Mouse (Mus musculus) cerebellum, adult 9-11 months (tissue): Measurements from ENCODE around the gene 1700019N19Rik.

Source experiments
- DNase-seq: peaks from one replicate; pipeline ENCODE4 v3.0.0; 2022

Gene 1700019N19Rik

DNA sequence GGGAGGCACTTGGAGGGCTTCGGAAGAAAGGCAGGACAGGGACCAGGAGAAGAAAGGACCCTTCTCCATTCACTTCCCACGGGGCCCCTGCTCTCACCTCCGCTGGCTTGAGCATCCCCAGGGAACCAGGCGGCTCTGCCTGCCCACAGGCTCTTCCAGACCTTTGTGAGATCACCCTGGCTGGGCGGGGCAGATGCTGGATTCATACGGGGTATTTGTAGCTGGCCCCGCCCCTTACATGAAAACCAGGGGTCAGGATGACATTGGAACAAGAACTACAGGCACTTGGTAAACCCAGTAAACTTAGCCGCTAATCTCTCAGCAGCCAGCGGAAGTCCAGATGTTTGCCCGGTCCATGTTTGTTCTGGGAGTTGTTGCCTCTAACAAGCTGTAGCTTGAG lies at the start of gene 1700019N19Rik:
Gene 1700019N19Rik (minus strand): TSS at position 178 of the 400 bp plus-strand sequence.
- DNase-seq = no peak

DNA sequence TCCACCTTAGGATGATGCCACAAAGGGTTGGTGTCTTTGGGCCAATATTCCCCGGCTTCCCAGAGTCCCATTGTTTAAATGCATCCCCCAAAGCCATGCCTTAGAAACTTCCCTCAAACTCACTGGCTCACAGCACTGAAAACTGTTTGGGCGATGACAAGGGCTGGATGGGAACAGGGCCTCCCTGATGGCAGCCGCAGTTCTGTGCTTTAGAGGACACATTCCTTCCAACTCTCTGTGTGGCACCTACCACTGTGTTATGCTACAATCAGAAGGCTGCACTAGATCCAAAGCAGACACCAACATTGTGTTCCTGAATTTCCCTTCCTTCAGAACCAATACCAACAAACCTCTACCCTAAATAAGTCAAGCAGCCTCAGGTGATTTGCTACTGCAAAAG lies 49.3 kb upstream of the 1700019N19Rik start:
- DNase-seq = no peak

DNA sequence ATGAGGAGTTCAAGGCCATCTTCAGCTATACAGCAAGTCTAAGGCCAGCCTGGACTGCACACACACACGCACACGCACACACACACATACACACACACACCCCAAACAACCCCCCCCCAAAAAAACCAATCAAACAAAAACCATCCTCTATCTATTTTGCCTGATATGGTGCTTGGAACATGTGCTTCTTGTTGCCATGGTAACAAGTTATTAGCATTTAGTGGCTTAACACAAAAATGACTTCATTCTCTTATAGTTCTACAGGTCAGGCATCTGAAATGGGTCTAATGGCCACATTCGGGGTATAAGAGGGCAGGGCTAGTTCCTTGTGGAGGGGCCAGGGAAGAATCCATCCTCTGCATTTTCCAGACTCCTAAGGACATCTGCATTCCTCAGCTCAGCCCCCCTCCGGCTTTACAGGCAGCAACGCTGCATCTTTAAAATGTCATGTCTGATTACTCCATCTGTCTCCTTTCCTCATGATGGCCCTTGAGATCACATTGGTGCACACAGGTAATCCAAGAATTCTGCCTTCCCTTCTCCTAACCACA lies 46.5 kb upstream of the 1700019N19Rik start:
- no peak for DNase-seq

DNA sequence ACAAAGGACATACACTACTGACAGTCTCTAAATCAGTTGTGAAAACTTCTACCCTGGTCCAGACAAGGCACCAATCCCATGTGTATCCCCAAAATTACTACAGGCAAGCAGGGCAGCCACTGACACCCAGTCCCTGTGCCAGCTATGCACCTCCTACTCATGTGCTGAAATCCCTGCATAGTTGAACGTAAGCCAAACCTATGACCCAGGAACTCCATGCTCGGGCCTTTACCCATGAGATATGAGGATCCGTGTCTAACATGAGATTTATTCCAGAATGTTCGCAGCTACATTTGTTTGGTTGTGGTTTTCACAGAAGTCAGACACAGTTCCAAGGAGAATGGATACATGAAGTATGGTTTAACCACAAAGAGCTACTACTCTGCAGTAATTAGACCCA lies 45.5 kb upstream of the 1700019N19Rik start:
- DNase-seq = no peak

DNA sequence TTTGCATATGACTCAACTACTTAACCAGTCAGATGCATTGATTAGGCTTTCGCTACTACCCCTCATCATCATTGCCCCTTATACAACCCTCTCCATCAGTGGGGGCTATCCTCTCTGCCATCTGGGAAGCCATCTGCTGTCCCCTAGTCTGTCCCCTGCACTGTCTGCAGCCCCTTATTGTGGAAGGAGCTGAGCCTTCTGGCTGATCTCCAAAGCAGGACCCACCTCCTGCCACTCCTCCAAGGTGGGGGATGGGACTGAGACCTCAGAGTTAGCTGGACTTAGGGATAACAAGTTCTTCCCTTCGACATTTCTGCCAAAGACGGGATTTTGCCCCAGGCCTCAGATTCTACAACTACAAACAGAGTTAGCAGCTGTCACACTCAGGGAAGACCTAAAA lies 45.1 kb upstream of the 1700019N19Rik start:
- DNase-seq = no peak

DNA sequence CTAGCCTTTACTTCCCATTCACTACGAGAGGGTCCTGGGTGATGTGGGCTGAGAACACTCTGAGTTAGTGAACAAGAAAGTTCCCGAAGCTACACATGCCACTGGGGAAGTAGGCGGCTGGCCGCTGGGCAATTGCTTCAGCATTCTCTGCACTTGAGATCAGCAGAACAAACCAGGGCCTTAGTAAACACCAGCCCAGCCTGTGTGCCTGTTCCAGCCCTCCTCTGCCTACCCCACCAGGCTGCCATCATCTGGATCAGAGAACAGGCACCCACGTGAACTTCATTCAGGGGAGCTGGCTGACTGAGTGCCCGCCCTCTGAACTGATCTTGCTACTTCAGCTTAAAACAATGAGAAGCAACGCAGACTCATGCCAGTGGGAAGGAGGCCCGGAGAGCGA lies 44.4 kb upstream of the 1700019N19Rik start:
- no peak for DNase-seq

DNA sequence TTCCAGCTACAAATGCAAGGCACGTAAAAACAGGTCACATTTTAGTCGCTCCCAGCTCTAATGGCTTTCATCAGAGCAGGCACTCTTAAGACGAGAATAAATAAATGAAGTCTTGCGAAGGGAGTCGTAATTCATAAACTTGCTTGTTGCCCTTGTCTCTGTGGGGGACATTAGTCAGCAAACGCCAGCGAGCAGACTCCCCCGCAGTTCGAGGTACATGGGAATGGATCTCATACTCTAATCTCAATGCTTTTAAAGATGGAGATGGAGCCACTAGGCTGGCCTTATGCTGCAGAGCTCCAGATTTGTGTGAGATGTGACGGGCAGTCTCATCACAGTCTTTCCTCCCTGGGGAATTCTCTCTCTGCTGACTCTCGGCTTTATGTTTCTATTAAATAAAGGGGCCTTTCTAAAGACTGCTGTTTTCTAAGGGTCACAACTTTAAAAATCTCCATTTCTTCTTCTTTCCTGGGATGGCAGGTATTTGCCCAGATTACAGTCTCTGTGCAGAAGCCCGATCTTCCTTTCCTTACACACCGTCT lies 39.4 kb upstream of the 1700019N19Rik start:
- DNase-seq = no peak

DNA sequence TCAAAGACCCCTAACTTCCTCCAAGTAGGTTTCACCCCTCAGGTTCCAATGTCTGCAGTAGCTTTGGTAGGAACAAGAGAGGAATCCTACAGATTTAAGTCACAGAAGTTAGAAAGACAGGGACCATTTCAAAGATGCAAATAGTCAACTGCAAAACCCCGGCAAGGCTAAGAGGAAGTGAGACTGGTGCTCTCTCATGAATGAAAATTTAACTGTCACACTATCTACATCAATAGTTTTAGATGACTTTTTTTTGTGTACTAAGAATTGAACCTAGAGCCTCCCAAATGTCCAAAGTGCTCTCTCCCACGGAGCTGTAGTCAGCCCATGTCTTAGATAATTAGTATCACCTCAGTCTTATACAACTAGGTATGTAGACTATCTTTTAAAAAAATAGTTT lies 38.7 kb upstream of the 1700019N19Rik start:
- no peak for DNase-seq

DNA sequence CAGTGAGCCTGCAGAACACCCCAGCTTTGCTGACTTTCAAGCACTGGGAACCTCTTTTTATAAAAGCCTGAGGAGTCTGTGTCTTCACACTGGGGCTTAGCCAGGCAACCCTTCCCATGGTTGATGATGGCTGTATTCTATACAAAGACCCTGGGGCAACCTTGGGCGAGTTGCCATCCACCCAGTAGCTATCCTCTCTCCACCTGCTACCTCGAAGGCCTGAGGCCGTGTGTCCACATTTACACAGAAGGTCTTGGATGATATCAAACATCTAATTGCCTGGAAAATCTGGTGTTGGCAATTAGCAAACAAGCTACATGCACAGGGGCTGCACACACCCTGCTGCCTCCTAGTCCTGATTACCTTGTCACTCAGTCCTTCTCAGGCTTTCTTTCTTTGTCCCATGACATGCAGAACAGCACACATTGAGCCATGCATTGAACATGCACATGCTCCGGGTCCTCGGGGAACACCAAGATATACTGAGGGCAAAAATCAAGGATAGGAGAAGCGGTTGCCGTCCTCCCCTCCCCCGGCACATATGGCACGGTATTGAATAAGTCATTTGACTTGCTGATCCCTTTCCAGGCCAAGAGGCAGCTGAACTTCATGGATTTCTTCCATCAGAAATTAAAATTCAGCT lies 37.1 kb upstream of the 1700019N19Rik start:
- DNase-seq = peak; percentile 47

DNA sequence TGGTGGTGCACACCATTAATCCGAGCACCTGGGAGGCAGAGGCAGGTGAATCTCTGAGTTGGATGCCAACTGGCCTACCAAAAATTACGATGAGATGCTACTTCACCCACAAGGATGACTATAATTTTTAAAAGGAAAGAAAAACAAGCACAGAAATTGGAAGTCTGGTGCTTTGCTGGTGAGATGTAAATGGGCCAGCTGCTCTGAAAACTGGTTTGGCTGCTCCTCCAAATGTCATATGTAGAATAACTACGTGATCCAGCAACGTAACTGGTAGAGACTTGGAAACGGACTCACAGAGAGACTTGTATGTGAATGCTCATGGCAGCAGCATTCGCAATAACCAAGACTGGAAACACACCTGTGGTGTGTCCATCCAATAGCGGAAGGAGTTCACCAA lies 35.9 kb upstream of the 1700019N19Rik start:
- DNase-seq = no peak

DNA sequence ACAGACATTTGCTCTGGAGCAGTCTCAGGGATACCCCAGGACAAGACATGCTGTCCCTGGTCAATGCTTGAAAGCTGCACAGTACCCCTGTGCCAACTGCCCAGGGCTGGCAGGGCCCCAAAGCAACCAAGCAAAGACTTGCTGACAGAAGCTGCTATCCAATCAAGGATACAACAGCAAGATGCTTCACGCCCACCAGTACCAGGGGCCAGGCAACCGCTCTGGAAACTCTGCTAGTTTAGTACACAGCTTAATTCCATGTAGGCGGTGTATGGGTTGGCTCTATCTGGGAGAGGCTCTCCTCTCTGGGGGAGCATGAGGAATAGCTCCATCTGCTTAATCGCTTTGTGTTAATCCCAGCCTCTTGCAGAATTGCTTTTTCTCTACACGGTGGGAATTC lies 35.3 kb upstream of the 1700019N19Rik start:
- peak; percentile 63 for DNase-seq

DNA sequence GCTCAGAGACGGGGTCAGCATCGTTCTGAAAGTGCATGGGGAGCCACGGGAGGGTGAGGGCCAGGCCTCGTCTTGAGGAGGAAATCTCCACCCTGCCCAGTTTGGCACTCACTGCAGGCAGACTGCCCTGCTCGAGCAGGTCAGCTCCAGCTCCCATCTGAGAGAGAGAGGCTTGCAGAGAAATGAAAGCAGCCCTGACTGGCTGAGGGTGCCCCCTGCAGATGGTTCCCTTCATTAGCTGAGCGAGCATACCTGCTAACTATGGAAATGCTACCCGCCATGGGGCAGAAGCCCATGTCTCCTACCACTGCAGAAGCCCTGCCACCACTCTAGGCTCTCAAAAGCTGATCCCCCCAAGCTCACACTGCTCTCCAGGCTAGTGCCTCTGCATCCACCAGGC lies 33.4 kb upstream of the 1700019N19Rik start:
- DNase-seq = no peak

DNA sequence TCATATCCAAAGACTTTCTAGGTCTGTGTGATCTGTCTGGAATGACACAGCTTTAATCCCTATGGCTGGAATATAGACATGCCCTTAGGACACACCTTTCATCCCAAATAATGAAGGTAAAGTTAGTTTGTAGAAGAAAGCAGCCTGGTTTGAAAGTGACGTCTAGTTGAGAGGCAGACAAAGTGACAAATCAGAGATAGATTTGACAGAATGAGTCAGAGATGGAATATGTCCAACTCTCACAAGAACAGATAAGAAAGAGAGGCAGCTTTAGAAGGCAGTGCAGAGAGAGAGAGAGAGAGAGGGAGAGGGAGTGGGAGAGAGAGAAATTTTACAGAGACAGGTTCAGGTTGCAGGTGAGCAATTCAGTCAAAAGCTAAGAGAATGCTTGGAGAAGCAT lies 30.1 kb upstream of the 1700019N19Rik start:
- no peak for DNase-seq

DNA sequence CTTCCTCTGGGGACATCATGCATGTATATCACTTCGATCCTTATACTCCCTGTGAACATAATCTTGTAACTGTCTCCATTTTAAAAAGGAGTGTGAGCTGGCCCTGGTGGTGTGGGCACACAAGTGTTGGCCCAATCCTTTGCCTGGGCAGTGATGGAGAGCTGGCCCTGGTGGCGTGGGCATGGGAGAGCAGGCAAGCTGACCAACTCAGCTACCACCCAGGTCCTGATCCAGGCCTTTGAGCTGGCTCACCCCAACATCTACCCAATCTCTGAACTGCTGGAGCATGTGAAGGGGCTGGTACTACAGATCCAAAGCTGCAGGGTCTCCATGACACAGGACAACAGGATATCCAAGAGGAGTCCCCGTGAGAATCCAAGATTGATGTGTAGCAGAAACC lies 29.0 kb upstream of the 1700019N19Rik start:
- peak; percentile 45 for DNase-seq

DNA sequence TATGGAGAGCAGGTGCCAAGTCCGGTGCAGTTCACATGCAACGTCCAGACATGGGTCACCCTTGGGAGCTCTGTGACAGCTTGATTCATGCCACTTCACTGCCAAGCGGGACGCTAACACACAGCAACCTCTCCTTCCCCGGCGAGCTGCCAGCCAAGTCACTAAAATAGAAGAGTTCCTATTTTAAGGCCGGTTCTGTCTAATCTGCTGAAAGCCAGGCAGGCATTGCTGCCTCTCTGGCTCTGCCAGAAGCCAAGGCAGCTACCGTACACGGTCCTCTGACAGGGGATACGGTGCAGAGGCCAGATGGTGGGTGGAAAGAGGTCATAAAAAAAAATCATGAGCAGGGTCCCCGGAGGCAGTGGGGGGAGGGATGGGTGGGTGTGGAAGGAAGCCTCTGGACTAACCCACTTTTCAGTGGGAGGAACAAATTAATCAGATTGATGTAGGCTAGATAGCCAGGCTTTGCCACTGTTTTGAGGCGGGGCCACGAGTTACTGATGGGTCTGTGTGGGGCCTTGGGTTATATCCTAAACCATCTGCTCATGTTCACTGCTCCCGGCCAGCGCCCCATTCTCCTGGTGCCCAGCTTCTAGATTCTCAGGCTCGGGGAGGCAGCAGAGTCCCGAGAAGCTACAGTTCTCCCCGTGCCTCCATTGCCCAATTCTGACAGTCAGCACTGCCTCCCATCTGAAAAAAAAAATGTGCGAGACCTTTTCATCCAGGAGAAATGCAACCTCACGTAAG lies 28.4 kb upstream of the 1700019N19Rik start:
- peak; percentile 96 for DNase-seq

DNA sequence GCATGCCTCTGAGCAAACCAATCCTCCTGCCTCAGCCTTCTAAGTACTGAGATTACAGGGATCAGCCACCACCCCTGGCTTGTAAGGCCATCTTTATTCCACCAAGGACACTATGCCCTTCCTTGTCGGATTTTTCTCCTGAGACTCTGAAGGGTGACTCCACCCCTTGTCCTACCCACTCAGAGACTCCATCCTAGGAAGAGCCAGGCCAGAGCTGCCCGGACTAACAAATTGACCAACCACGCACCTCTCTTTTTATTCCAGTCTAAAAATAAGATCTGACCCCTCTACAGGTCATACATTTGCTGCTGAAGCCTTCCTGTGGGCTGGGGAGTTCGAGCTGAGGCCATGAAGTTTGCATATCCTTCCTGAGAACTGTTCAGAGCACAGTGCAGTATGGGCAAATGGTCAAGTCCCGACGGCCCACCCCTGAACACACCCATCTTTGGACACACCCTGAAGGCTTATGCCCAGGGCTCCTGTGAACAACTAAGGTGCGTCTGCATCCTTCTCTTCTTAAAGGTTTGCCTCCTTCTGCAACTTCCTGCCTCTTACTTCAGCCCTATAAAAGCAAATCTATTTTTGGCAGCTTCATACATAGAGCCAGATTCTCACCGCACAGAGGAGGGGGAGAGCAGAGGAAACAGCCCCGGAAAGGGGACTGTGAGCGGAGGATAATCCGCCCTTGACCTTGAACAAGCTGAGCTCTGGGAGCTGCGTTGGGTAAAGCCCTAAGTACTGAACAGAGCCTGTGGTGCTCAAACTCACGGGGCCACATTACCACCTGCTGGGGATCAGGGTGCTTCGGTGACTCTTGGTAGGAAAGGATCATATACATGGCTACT lies 24.5 kb upstream of the 1700019N19Rik start:
- no peak for DNase-seq

DNA sequence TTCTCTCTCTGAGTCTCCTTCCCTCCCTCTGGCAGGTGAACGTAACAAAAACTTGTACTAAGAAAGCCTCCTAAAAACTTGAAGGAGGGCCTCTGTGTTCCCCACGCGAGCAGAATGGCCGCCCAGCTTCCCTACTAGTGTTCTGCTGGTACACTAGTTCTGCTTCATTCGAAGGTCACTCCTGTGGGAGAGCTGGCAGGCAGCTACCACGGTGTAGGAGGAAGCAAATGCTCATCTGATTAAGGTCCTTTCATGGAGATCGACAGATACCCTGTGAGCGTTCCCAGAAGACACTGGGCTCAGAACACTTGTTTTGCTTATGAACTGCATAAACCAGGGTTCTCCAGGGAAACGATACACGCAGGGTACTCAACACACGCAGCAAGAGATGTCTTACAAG lies 23.1 kb upstream of the 1700019N19Rik start:
- no peak for DNase-seq

DNA sequence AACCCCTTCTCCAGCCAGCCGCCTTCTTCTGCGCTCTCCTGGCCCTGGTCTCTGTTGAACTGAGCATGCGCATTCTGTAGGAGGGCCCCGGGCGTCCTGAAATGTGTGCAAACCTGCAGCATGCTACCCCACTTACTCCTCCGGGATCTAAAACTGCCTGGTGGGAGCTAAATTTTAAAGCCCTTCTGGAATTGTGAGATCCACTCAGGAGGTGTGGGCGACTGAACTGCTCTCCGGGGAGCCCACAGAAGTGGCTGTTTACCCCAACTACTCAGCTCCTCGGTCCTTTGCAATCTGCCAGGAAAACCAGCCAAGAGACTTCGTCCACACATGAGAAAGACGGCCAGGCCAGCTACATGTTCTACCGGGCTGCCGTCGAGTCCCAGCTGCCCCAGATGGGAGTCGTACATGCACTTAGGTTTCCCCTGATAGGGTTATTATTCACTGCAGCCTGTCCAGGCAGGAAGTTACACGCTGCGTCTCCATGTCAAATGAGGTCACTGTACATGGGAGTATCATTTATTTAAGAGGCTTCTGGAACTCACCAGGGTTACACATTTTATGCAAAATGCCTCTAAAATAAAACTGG lies 22.3 kb upstream of the 1700019N19Rik start:
- no peak for DNase-seq

DNA sequence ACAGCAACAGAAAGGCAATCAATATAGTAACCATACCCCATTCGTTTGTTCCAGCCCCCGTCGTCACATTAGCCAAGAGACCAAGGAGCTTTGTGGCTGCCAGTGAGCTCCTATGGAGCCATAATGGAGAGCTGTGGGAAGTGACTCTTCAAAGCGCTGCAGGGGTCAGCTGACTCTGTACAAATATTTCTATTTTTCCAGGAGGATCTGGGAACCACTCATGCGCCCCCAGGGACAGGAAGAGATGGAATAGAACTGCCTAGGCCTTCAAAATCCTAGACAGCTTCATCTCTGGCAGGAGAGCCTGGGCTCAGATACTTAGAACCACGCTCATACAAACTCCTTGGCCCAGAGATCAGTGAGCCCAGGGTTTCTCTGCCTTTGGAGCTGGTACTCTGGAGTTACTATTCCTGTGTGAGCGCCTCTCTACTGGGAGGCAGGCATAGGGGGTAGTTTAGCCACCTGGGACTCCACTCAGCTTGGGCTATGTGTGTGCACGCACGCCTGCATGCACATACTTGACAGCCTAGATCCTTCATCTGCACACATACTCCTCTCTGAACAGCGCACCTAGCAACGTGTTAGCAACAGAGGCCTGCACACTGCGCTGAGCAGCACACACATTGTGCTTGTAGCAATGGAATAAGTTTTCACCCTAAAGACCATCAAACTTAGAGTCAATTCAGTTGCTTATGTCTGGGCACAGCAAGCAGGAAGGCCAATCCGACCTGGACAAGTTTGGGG lies 21.1 kb upstream of the 1700019N19Rik start:
- no peak for DNase-seq

DNA sequence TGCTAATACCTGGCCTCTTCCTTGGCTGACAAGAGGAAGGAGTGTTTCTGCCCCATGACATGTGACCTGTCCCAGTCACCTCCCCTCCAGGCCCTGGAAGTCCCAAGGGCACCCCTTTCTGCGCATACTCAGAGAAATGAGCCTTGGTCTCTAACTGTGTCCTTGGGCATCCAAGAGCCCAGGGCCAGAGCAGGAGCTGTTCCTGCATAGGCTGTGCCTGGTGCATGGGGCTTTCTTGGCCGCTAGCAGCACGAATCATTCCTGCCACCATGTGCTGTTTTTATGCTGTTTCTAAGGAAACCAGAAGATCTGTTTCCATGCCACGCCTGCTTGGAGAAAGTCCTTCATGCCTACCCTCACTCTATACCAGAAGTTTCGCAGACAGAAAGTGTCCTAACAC lies 16.3 kb upstream of the 1700019N19Rik start:
- no peak for DNase-seq

DNA sequence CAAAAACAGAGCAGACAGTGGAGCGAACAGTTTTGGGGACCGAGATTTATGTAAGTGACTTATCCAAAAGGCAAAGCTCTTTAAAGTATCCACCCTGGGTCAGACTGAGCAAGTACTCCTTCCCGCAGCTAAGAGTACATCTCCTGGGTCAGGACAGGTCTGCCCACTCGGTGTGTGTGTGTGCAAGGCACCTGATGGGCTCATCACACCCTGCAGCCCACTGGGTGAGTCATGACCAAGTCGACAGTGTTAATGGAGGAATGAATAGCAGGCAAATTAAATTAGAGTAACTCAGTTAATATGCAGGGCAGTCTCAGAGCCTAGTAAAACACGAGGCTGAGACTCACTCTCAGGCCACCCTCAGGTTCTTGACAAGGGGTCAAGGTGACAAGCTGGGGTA lies 14.6 kb upstream of the 1700019N19Rik start:
- no peak for DNase-seq

DNA sequence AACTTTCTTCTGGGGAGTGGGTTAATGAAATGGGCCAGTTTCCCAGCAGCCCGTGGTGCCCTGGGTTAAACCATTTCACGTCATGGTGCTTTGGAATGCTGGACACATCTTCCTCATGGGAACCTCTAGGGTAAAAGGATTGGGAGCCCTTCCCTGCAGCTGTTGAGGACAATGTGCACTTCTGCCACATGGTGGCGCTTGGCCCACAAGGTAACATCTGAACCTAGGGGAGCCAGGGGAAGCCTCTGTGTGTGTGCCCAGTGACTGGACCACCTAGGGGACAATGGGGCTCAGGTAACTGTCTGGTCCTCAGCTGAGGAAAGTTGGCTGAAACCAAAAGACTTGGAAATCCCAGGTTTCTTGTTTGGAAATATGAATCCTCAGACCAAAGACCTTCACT lies 12.1 kb upstream of the 1700019N19Rik start:
- peak; percentile 64 for DNase-seq
